Mouse (Mus musculus) layer of hippocampus, postnatal 14 days (tissue): ENCODE measurements around the gene Higd1c. TPM values are rescaled to one million over a fixed set of nuclear protein-coding genes. Genes with fewer than 3 reads are reported as not detected.
"Not testable (repeated sequence)": the region's sequence is repeated elsewhere in the genome, so short reads cannot be mapped to it uniquely, and the experiment has no call there.

Experiments
- DNase-seq, 2 experiments: peaks; one replicate each; pipeline ENCODE4 v3.0.0; 2021 to 2022; ENCODE audit warnings: low spot score in 2 of 2, mixed read lengths in 1 of 2
- long read RNA-seq, 2 experiments: library from polyadenylated mRNA; stranded (forward); transcript quantifications; one replicate each; pipeline ENCODE4 v2.0.0; 2021
- total RNA-seq, 2 experiments: library from RNA; stranded (reverse); gene quantifications; 2 replicates each; pipeline ENCODE4 v1.2.3; 2021

Higd1c gene
- total RNA-seq, result not detected
- long read RNA-seq, experiment 1, result 0 reads
- long read RNA-seq, experiment 2, result 0 reads

GRCm38 (mm10) chr15:100364242-100364641 is at the start of gene Higd1c:
Gene Higd1c, plus strand, starts transcription at chr15:100364542.
- DNase-seq, result no peak

GRCm38 (mm10) chr15:100318014-100318671 is 46.2 kb upstream of the Higd1c start:
- not testable (repeated sequence) for DNase-seq

- DNase-seq, result no peak
Measured at GRCm38 (mm10) chr15:100319884-100320283, 44.5 kb upstream of the Higd1c start.

GRCm38 (mm10) chr15:100320295-100320905 is 43.9 kb upstream of the Higd1c start:
- no peak for DNase-seq

- no peak for DNase-seq
Measured at GRCm38 (mm10) chr15:100321134-100321533, 43.2 kb upstream of the Higd1c start.

GRCm38 (mm10) chr15:100324021-100324591 is 40.2 kb upstream of the Higd1c start:
- peak; percentile 24 to 54 for DNase-seq

GRCm38 (mm10) chr15:100325235-100325634 is 39.1 kb upstream of the Higd1c start:
- DNase-seq, result no peak

- not testable (repeated sequence) for DNase-seq
Measured at GRCm38 (mm10) chr15:100328089-100328488, 36.3 kb upstream of the Higd1c start.

- DNase-seq, result not testable (repeated sequence)
Measured at GRCm38 (mm10) chr15:100329336-100329735, 35.0 kb upstream of the Higd1c start.

- DNase-seq, result no peak
Measured at GRCm38 (mm10) chr15:100330739-100331138, 33.6 kb upstream of the Higd1c start.

- peak; percentile 14 to 22 for DNase-seq
Measured at GRCm38 (mm10) chr15:100332077-100332961, 32.0 kb upstream of the Higd1c start.

GRCm38 (mm10) chr15:100334629-100335028 is 29.7 kb upstream of the Higd1c start, which contains the start of gene Mettl7a3:
Gene Mettl7a3, plus strand, starts transcription at chr15:100334929.
- DNase-seq, result no peak

- DNase-seq, result not testable (repeated sequence)
Measured at GRCm38 (mm10) chr15:100337328-100337727, 27.0 kb upstream of the Higd1c start.

- peak in 1 of 2 experiments; percentile 30 for DNase-seq
Measured at GRCm38 (mm10) chr15:100337847-100338246, 26.5 kb upstream of the Higd1c start.

- not testable (repeated sequence) for DNase-seq
Measured at GRCm38 (mm10) chr15:100341314-100341980, 22.9 kb upstream of the Higd1c start.

- no peak for DNase-seq
Measured at GRCm38 (mm10) chr15:100345484-100345883, 18.9 kb upstream of the Higd1c start.

GRCm38 (mm10) chr15:100346761-100347160 is 17.6 kb upstream of the Higd1c start:
- no peak for DNase-seq

GRCm38 (mm10) chr15:100349496-100349895 is 14.8 kb upstream of the Higd1c start:
- DNase-seq, result no peak

GRCm38 (mm10) chr15:100351501-100352060 is 12.8 kb upstream of the Higd1c start:
- no peak for DNase-seq

- no peak for DNase-seq
Measured at GRCm38 (mm10) chr15:100352711-100353250, 11.6 kb upstream of the Higd1c start, which contains the start of the genes Methig1 and Mettl7a2. Gene Methig1, plus strand, starts transcription at chr15:100353149. Gene Mettl7a2, plus strand, starts transcription at chr15:100353200.
